Mouse (Mus musculus) megakaryocyte, embryonic 14.5 days (primary cell): ENCODE measurements around the gene Alk.

Experiments
- FLI1 ChIP-seq: IDR thresholded peaks from 2 replicates; pipeline ENCODE4 v1.6.1; 2012; ENCODE audit warnings: low read length, inconsistent platforms, mixed read lengths
- GATA1 ChIP-seq: IDR thresholded peaks from 3 replicates; pipeline ENCODE4 v1.6.1; 2012; ENCODE audit warnings: mixed read lengths, low read length, inconsistent platforms, borderline replicate concordance

- TF ChIP-seq GATA1 (no peak), FLI1 (no peak)
Measured at GRCm38 (mm10) chr17:71994144-71994543, 610.3 kb downstream of the Alk start.
